Mouse (Mus musculus) embryonic fibroblast, embryonic 13.5 days (primary cell): Measurements from ENCODE around the gene Uba1.

ENCODE experiments used
- CTCF ChIP-seq: IDR thresholded peaks from 2 replicates; pipeline ENCODE4 v1.5.1; 2011; ENCODE audit warnings: mild to moderate bottlenecking, control low read depth, low read length, moderate library complexity, borderline replicate concordance; ENCODE audit not compliant: insufficient read depth
- POLR2A ChIP-seq: IDR thresholded peaks from 2 replicates; pipeline ENCODE4 v1.6.1; 2011; ENCODE audit warnings: low read depth, mild to moderate bottlenecking, control low read depth, low read length, moderate library complexity

GRCm38 (mm10) chrX:20608500-20608899 lies 49.6 kb upstream of the Uba1 start:
- TF ChIP-seq POLR2A (no peak), CTCF (no peak)
